Mouse (Mus musculus): ENCODE results near the gene Tff1. TPM values are rescaled to one million over a fixed set of nuclear protein-coding genes. Genes with fewer than 3 reads are reported as not detected.

The Tff1 gene
- polyA plus RNA-seq, 1 experiment: not detected

GRCm38 (mm10) chr17:31152512-31152911 lies 12.6 kb downstream of the Tff1 start:
- no peak overlapping the region for H3K4me3 ChIP-seq (ENCODE audit: low read depth, low read length)
- H3K9ac ChIP-seq (ENCODE audit: low read depth, poor library complexity, severe bottlenecking): no peak overlapping the region
- no peak for TF ChIP-seq POLR2A (IDR thresholded peaks at IDR 0.05; ENCODE audit: insufficient read depth, low read length)

DNA sequence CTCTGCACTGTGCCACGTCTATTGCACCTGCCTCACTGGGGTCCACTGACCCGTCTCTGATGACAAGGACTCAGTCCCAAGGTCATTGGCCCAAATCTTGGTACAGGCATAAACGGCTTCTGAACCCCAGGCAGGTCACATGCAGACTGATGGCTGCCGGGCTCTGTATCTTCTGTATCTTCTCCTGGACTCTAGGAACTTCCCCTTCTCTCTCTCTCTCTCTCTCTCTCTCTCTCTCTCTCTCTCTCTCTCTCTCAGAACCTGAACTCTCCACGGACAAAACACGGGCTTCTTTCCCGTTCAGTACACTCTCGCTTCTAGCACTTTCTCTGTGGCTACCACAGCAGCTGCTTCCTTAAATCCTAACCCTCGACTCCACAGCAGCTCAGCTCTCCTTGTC lies 19.1 kb downstream of the Tff1 start:
- Histone ChIP-seq H3K27me3 (ENCODE audit: control insufficient read depth, insufficient read depth, low read length, poor library complexity, severe bottlenecking) (no peaks in the 10 kb centered on the region), H3K9me3 (replicated peaks; ENCODE audit: control insufficient read depth, insufficient read depth, low read length, poor library complexity, severe bottlenecking) (no peaks in the 10 kb centered on the region), H3K4me3 (ENCODE audit: low read depth, low read length) (no peak overlapping the region), H3K27ac (ENCODE audit: insufficient read depth, low read length) (no peak overlapping the region), H3K9ac (ENCODE audit: low read depth, poor library complexity, severe bottlenecking) (no peak overlapping the region), H3K36me3 (ENCODE audit: control insufficient read depth, insufficient read depth, low read length, poor library complexity, severe bottlenecking) (no peaks in the 10 kb centered on the region), H3K4me1 (ENCODE audit: control insufficient read depth, insufficient read depth, low read length) (no peaks in the 10 kb centered on the region)
- no peak for TF ChIP-seq EP300 (IDR thresholded peaks at IDR 0.05; ENCODE audit: insufficient read depth, low read depth, low read length)
- no peak for TF ChIP-seq CTCF (IDR thresholded peaks at IDR 0.05; ENCODE audit: low read depth, low read length)
- TF ChIP-seq POLR2A (IDR thresholded peaks at IDR 0.05; ENCODE audit: insufficient read depth, low read length): no peak

More at GRCm38 (mm10) chr17:31152512-31152911, 12.6 kb downstream of the Tff1 start:
- no peak overlapping the region for H3K27ac ChIP-seq (ENCODE audit: insufficient read depth, low read length)
- no peaks in the 10 kb centered on the region for H3K27me3 ChIP-seq (ENCODE audit: control insufficient read depth, insufficient read depth, low read length, poor library complexity, severe bottlenecking)
- H3K9me3 ChIP-seq (replicated peaks; ENCODE audit: control insufficient read depth, insufficient read depth, low read length, poor library complexity, severe bottlenecking): no peaks in the 10 kb centered on the region
- no peaks in the 10 kb centered on the region for H3K36me3 ChIP-seq (ENCODE audit: control insufficient read depth, insufficient read depth, low read length, poor library complexity, severe bottlenecking)
- no peaks in the 10 kb centered on the region for H3K4me1 ChIP-seq (ENCODE audit: control insufficient read depth, insufficient read depth, low read length)

DNA sequence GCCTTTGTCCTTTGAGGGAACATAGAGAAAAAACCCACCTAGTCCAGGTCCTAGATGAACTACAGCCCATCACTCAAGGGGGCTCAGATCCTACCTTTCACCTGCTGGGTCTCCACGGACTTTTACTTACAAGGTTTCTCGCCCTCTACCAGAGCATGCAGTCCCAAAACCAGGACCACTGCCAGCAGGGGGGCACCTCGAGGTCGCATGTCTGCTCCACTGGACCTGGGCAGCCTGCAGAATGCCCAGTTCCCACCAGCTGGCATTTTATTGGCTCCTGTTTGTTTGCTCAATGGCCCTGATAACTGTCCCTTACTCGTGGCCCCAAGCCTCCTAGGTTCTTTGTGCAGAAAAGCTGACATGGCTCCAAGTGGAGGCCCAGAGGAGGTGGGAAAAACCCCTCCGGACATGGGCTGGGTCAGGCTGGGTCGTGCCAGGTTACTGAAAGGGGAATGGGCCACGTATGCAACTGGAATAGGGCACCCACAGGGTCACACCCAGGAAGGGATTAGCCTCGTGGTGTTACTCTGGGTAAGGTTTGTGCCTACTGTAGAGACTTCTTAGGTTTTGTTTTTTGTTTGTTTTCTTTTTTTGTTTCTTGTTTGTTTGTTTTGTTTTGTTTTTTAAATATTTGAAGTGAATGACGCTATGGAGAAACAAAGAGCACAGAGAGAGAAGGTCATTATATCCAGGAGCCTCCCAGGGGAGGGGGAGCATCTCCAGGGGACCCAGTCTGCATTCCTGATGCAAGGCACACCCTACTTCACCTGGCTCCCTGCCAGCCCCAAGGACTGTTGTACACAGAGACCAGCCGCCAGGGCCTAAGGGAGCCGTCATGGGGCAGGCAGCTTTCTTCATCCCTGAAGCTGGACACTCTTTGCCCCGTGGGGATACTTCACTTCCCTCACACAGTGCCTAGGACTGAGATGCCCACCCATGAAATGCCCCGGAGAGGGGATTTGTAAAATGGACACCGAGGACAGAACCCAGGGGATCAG lies 20.7 kb downstream of the Tff1 start, which contains the start of gene Tff2:
Tff2 (minus strand) TSS at position 243 of the 998 bp plus-strand sequence.
- TF ChIP-seq POLR2A (IDR thresholded peaks at IDR 0.05; ENCODE audit: insufficient read depth, low read length) (no peak), CTCF (IDR thresholded peaks at IDR 0.05; ENCODE audit: low read depth, low read length) (no peak), EP300 (IDR thresholded peaks at IDR 0.05; ENCODE audit: insufficient read depth, low read depth, low read length) (no peak)
- Histone ChIP-seq H3K4me3 (ENCODE audit: low read depth, low read length) (no peak within 1 kb of the TSS), H3K36me3 (ENCODE audit: control insufficient read depth, insufficient read depth, low read length, poor library complexity, severe bottlenecking) (no peaks in the 10 kb centered on the region), H3K27ac (ENCODE audit: insufficient read depth, low read length) (no peak within 1 kb of the TSS), H3K27me3 (ENCODE audit: control insufficient read depth, insufficient read depth, low read length, poor library complexity, severe bottlenecking) (no peaks in the 10 kb centered on the region), H3K9ac (ENCODE audit: low read depth, poor library complexity, severe bottlenecking) (no peak within 1 kb of the TSS), H3K9me3 (replicated peaks; ENCODE audit: control insufficient read depth, insufficient read depth, low read length, poor library complexity, severe bottlenecking) (no peaks in the 10 kb centered on the region), H3K4me1 (ENCODE audit: control insufficient read depth, insufficient read depth, low read length) (no peaks in the 10 kb centered on the region)

DNA sequence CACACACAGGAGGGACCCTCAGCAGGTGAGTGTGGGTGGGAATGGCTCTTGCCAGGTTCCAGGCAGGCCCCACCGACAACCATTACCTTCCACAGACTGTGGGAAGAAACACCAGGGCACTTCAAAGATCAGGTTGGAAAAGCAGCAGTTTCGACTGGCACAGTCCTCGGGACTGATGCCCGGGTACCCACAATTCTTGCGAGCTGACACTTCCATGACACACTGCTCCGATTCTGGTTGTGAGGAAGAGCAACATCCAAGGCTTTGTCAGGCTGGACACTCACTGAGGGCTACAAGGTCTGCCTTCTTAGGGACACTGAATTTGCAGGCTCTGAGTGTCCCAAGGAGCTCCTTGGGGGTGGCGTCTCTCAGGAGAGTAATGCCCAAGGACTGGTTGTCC lies 23.0 kb downstream of the Tff1 start:
- Histone ChIP-seq H3K4me3 (ENCODE audit: low read depth, low read length) (no peak overlapping the region), H3K4me1 (ENCODE audit: control insufficient read depth, insufficient read depth, low read length) (no peaks in the 10 kb centered on the region), H3K27ac (ENCODE audit: insufficient read depth, low read length) (no peak overlapping the region), H3K9ac (ENCODE audit: low read depth, poor library complexity, severe bottlenecking) (no peak overlapping the region), H3K27me3 (ENCODE audit: control insufficient read depth, insufficient read depth, low read length, poor library complexity, severe bottlenecking) (no peaks in the 10 kb centered on the region), H3K9me3 (replicated peaks; ENCODE audit: control insufficient read depth, insufficient read depth, low read length, poor library complexity, severe bottlenecking) (no peaks in the 10 kb centered on the region), H3K36me3 (ENCODE audit: control insufficient read depth, insufficient read depth, low read length, poor library complexity, severe bottlenecking) (no peaks in the 10 kb centered on the region)
- TF ChIP-seq POLR2A (IDR thresholded peaks at IDR 0.05; ENCODE audit: insufficient read depth, low read length) (no peak), CTCF (IDR thresholded peaks at IDR 0.05; ENCODE audit: low read depth, low read length) (no peak), EP300 (IDR thresholded peaks at IDR 0.05; ENCODE audit: insufficient read depth, low read depth, low read length) (no peak)

- no peaks in the 10 kb centered on the region for H3K4me1 ChIP-seq (ENCODE audit: control insufficient read depth, insufficient read depth, low read length)
- H3K27me3 ChIP-seq (ENCODE audit: control insufficient read depth, insufficient read depth, low read length, poor library complexity, severe bottlenecking): no peaks in the 10 kb centered on the region
- no peak overlapping the region for H3K9ac ChIP-seq (ENCODE audit: low read depth, poor library complexity, severe bottlenecking)
- H3K9me3 ChIP-seq (replicated peaks; ENCODE audit: control insufficient read depth, insufficient read depth, low read length, poor library complexity, severe bottlenecking): no peaks in the 10 kb centered on the region
- no peak overlapping the region for H3K27ac ChIP-seq (ENCODE audit: insufficient read depth, low read length)
- H3K36me3 ChIP-seq (ENCODE audit: control insufficient read depth, insufficient read depth, low read length, poor library complexity, severe bottlenecking): no peaks in the 10 kb centered on the region
- H3K4me3 ChIP-seq (ENCODE audit: low read depth, low read length): no peak overlapping the region
- TF ChIP-seq CTCF (IDR thresholded peaks at IDR 0.05; ENCODE audit: low read depth, low read length): peak; percentile 79
- no peak for TF ChIP-seq POLR2A (IDR thresholded peaks at IDR 0.05; ENCODE audit: insufficient read depth, low read length)
These were observed 26.7 kb downstream of the Tff1 start for GRCm38 (mm10) chr17:31138398-31138797.

DNA sequence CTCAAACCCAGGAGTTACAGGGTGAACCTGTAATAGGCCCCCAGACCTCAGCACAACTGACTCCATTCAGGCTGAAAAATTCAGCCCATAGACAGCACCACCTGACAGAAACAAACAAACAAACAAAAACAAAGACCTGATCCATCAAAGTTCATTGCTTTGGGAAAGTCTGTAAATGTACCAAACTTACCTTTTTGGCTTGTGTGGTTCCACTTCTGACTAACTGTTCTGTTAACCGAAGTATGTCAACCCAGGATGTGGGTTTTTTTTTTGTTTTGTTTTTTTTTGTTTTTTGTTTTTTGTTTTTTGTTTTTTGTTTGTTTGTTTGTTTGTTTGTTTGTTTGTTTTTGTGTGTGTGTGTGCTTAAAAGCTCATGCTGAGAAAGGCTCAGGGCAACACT lies 28.3 kb downstream of the Tff1 start:
- Histone ChIP-seq H3K9ac (ENCODE audit: low read depth, poor library complexity, severe bottlenecking) (no peak overlapping the region), H3K4me1 (ENCODE audit: control insufficient read depth, insufficient read depth, low read length) (no peaks in the 10 kb centered on the region), H3K36me3 (ENCODE audit: control insufficient read depth, insufficient read depth, low read length, poor library complexity, severe bottlenecking) (no peaks in the 10 kb centered on the region), H3K27me3 (ENCODE audit: control insufficient read depth, insufficient read depth, low read length, poor library complexity, severe bottlenecking) (no peaks in the 10 kb centered on the region), H3K4me3 (ENCODE audit: low read depth, low read length) (no peak overlapping the region), H3K27ac (ENCODE audit: insufficient read depth, low read length) (no peak overlapping the region), H3K9me3 (replicated peaks; ENCODE audit: control insufficient read depth, insufficient read depth, low read length, poor library complexity, severe bottlenecking) (no peaks in the 10 kb centered on the region)
- TF ChIP-seq CTCF (IDR thresholded peaks at IDR 0.05; ENCODE audit: low read depth, low read length) (no peak), EP300 (IDR thresholded peaks at IDR 0.05; ENCODE audit: insufficient read depth, low read depth, low read length) (no peak), POLR2A (IDR thresholded peaks at IDR 0.05; ENCODE audit: insufficient read depth, low read length) (no peak)
